Mouse (Mus musculus) left cerebral cortex, adult 2 months (tissue): ENCODE results near the gene Slc5a2. TPM values are rescaled to one million over a fixed set of nuclear protein-coding genes. Genes with fewer than 3 reads are reported as not detected.

Source experiments
- DNase-seq, 2 experiments: peaks; one replicate each; pipeline ENCODE4 v3.0.0; 2021 to 2022; ENCODE audit warnings: low spot score in 2 of 2, mixed read lengths in 1 of 2; ENCODE audit errors: extremely low spot score in 1 of 2
- H3K27ac ChIP-seq: fragments of 200-600 bp; 2 replicates; pipeline ENCODE4 v1.8.1; 2022
- H3K4me3 ChIP-seq: fragments of 200-600 bp; 2 replicates; pipeline ENCODE4 v1.8.1; 2022
- CTCF ChIP-seq: fragments of 200-600 bp; IDR thresholded peaks from 2 replicates; pipeline ENCODE4 v1.8.1; 2022; ENCODE audit warnings: antibody characterized with exemption, mild to moderate bottlenecking, moderate library complexity
- intact Hi-C: fragments of 180-260 bp; cut with DNase I; formaldehyde crosslinking; loops from one replicate; pipeline ENCODE4 v1.15.1; 2025
- total RNA-seq, 2 experiments: library from RNA; stranded (reverse); gene quantifications; 2 replicates each; pipeline ENCODE4 v1.2.3; 2021

Gene Slc5a2
- total RNA-seq, 2 experiments from 2014 or later: not detected

DNA sequence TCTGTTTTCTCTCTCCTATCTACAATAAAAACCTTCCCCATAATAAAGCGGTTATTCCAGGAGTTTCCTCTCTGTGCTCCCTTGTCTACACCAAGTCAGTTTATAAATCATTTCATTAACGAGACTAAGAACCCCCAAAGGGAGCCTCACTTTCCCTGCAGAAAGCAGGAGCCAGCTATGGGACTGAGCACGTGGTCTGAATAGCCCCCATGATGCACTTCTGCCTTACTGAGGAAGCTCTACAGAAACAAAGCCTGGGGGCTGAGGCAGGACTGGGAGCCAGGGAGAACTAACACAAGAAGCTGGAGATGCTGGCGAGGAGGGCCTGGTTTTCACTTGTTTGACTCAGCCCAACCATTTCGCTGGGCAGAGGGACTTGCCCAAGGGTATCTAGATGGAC is 18.6 kb downstream of the Slc5a2 start:
- no peak for TF ChIP-seq CTCF
- Histone ChIP-seq H3K4me3 (no peak overlapping the region), H3K27ac (no peak overlapping the region)
- intact Hi-C loops: no loop called here
- no peak for DNase-seq

DNA sequence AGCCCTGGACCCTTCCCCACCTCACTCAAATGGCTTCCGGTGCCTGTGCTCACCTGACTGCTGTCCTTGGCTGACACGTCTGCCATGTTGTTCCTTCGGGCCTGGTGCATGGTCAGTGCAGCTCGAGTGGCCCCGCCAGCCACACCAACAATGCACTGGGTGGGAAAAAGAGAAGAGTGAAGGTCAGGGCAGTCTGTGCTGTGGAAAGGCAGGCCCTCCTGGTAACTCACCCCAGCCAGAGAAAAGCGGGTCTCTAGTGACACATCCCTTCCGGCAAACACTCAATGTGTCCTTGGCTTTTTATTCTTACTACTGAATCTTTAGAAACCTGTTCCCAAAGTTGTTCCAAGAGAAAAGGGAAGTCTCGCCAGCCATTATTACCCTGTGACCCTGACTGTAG is 19.6 kb downstream of the Slc5a2 start:
- no peak overlapping the region for H3K4me3 ChIP-seq
- no peak for DNase-seq
- no peak for TF ChIP-seq CTCF
- H3K27ac ChIP-seq: no peak overlapping the region
- intact Hi-C loops: no loop called here

- no peak for DNase-seq
- Histone ChIP-seq H3K27ac (no peak overlapping the region), H3K4me3 (no peak overlapping the region)
- intact Hi-C loops: no loop called here
- no peak; the same call in 1 of the 2 replicates for TF ChIP-seq CTCF
Measured at GRCm38 (mm10) chr7:128288923-128289544, 23.6 kb downstream of the Slc5a2 start.

DNA sequence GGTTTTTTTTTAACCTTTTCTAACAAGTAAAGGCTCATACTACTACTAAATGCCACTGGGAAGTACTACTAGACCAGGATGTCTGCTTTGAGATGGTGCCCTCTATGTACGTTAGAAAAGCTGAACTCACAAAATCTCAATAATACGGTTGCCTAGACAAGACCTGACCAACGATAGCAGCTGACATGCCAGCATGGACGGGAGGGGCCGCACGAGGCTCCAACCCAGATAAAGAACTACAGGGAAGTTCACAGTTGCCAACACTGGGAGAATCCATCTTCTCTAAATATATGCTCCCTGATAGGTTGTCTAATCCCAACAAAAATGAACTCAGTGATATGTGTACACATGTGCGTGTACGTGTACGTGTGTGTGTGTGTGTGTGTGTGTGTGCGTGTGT is 29.3 kb downstream of the Slc5a2 start:
- TF ChIP-seq CTCF: no peak
- intact Hi-C loops: loop anchor here (5.0 kb wide), 2 partner anchors 42 to 57 kb away; partner anchors contain the start of genes 9130023H24Rik and Armc5
- H3K4me3 ChIP-seq: no peak overlapping the region
- no peak for DNase-seq
- H3K27ac ChIP-seq: no peak overlapping the region

DNA sequence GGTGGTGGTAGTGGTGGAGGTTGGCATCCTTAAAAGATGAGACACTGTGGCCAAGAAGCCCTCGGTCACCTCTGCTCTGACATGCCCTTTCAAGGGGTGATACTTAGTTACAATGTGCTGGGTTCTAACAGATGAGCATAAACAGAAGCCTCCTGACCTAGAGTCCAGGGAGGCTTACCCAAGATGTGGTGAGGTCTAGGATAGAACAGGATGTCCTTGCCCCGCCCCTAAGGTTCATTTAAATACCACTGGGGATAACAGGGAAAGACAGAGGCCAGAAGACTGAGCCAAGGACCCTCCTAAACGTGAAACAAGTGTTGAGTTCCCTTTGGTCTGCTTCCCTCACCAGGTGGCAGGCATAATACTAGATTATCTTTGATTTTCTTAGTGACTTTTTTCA is 31.1 kb downstream of the Slc5a2 start:
- no peak for DNase-seq
- no peak for TF ChIP-seq CTCF
- intact Hi-C loops: loop anchor here (5.0 kb wide), 2 partner anchors 44 to 59 kb away; partner anchors contain the start of genes 9130023H24Rik and Armc5
- Histone ChIP-seq H3K27ac (no peak overlapping the region), H3K4me3 (no peak overlapping the region)

DNA sequence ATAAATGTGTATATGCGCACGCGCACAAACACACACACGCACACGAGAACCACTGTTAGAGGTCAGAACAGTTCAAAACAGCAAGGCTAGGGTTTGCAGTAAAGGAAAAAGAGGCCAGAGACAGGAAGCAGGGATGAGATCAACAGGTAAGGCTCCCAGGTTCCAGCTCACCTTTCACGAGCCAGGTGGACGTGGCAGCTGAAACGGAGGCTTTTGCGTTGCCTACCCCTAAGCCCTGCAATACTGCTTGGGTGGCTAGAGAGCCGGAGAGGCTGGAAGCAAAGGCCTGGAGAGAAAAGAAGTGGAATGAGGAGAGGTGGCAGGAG is 31.8 kb downstream of the Slc5a2 start:
- DNase-seq: no peak
- no peak overlapping the region for H3K27ac ChIP-seq
- H3K4me3 ChIP-seq: peak overlapping the region; percentile 94
- intact Hi-C loops: loop anchor here (5.0 kb wide), 2 partner anchors 45 to 60 kb away; partner anchors contain the start of genes 9130023H24Rik and Armc5
- TF ChIP-seq CTCF: no peak

- H3K27ac ChIP-seq: peak within 1 kb of the TSS; percentile 56
- no peak for TF ChIP-seq CTCF
- intact Hi-C loops: loop anchor here (5.0 kb wide), 2 partner anchors 46 to 61 kb away; partner anchors contain the start of genes 9130023H24Rik and Armc5
- peak within 1 kb of the TSS; percentile 94 for H3K4me3 ChIP-seq
- peak; percentile 76 to 81 for DNase-seq
Measured at GRCm38 (mm10) chr7:128297617-128298480, 32.4 kb downstream of the Slc5a2 start, which contains the start of gene BC017158. Gene BC017158 (minus strand): TSS chr7:128298170.

DNA sequence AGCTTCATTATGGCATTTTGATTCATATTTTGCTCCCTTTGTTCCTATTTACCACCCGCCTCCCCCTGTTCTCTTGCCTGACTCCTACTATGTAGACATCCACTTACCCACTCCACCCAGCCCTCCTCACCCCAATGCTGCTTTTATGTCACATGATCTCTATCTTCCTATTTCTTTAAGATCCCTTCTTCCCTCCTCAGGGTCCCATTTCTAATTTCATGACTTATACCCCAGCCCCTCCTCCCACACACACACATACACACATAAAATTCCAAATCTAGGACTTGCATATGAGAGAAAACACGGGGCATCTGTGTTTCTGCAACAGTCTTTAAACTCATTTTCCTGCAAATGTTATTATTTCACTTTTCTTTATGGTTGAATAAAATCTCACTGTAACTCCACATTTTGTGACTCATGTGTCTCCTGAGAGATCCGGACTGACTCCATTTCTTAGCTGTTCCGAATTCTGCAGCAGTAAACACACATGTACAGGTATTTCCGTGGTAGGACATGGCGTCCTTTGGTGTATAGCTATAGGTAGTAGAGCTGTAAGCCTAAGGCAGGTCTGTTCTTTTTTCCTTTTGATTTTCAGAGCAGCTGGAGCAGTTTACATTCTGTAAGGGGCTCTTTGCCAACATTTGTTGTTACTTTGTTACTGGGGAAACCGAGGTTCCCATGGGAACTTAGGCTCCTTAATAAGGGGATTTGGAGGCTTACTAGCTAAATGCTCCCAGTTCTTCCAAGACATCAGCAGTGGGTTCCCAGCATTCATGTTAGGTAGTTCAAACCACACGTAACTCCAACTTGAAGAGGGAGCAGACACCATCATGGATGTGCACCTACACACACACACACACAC is 33.3 kb downstream of the Slc5a2 start:
- TF ChIP-seq CTCF: no peak
- intact Hi-C loops: loop anchor here (5.0 kb wide), 2 partner anchors 46 to 61 kb away; partner anchors contain the start of genes 9130023H24Rik and Armc5
- H3K27ac ChIP-seq: peak overlapping the region; percentile 56; the same call in 1 of the 2 replicates
- DNase-seq: no peak
- peak overlapping the region; percentile 94 for H3K4me3 ChIP-seq

DNA sequence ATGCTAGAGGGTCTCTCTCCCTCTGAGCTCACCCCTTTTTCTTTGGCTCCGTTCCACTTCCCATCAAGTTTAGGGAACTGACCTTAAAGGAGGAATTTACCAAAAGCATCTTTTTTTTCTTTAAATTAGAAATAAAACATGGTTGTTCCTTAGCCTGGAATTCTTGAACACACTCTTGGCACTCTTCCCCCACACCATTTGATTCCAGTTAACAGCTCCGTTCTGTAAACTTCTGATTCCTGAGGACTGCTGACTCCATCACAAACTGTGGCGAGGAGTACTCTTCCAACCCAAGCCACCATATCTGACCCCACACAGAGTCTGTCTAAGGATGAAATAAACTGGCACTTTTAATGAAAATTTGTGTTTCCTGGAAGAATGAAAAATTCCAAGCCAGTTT is 35.5 kb downstream of the Slc5a2 start:
- H3K27ac ChIP-seq: no peak overlapping the region
- no peak overlapping the region for H3K4me3 ChIP-seq
- intact Hi-C loops: no loop called here
- DNase-seq: no peak
- TF ChIP-seq CTCF: no peak

DNA sequence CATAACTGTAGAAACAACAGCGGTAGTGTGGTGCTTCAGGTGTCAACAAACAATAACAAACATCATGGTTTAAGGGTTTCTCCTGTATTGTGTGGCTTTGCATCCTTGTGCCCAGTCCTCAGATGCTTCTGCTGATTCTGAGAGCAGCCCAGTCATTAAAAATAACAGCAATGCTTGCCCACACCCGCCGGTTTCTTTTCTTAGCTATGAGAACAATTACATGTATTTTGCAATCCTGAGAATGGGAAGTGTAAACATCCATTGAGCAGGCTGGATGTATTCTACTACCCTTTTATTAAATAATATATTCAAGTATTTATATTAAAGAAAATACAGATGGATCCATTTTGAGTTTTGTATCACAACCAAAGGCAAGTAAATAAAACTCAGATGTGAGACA is 36.7 kb downstream of the Slc5a2 start:
- intact Hi-C loops: no loop called here
- no peak for TF ChIP-seq CTCF
- no peak overlapping the region for H3K4me3 ChIP-seq

GRCm38 (mm10) chr7:128304198-128304597 is 38.7 kb downstream of the Slc5a2 start:
- H3K27ac ChIP-seq: no peak overlapping the region
- no peak for TF ChIP-seq CTCF
- intact Hi-C loops: no loop called here
- no peak overlapping the region for H3K4me3 ChIP-seq
- no peak for DNase-seq

More for the DNA sequence above, 36.7 kb downstream of the Slc5a2 start:
- H3K27ac ChIP-seq: no peak overlapping the region
- DNase-seq: no peak
